Mouse (Mus musculus) kidney, embryonic 15.5 days (tissue): Measurements from ENCODE around the gene Filip1. TPM values are rescaled to one million over a fixed set of nuclear protein-coding genes. Genes with fewer than 3 reads are reported as not detected.
A peak's percentile ranks its signal among the peaks of the same experiment; 100 is the strongest.

Experiments
- ATAC-seq: fragments of 200-750 bp; cut with Nextera tagmentation; replicated peaks from 2 replicates; pipeline ENCODE4 v1.8.0; 2017; ENCODE audit warnings: moderate TSS enrichment; ENCODE audit not compliant: low FRiP score
- H3K27ac ChIP-seq: fragments of 300-500 bp; sonication (generic); 2 replicates; pipeline ENCODE4 v1.5.1; 2015; ENCODE audit warnings: mild to moderate bottlenecking, inconsistent platforms
- H3K27me3 ChIP-seq: fragments of 300-500 bp; sonication (generic); 2 replicates; pipeline ENCODE4 v1.6.1; 2015; ENCODE audit warnings: inconsistent platforms
- H3K36me3 ChIP-seq: fragments of 300-500 bp; sonication (generic); 2 replicates; pipeline ENCODE4 v1.6.1; 2015; ENCODE audit warnings: inconsistent platforms
- H3K4me1 ChIP-seq: fragments of 300-500 bp; sonication (generic); 2 replicates; pipeline ENCODE4 v1.6.1; 2015; ENCODE audit warnings: inconsistent platforms
- H3K4me2 ChIP-seq: fragments of 300-500 bp; sonication (generic); 2 replicates; pipeline ENCODE4 v1.6.1; 2015; ENCODE audit warnings: moderate library complexity, mild to moderate bottlenecking, inconsistent platforms
- H3K4me3 ChIP-seq: fragments of 300-500 bp; sonication (generic); replicated peaks from 2 replicates; pipeline ENCODE4 v1.5.1; 2015; ENCODE audit warnings: mild to moderate bottlenecking, inconsistent platforms
- H3K9ac ChIP-seq: fragments of 300-500 bp; sonication (generic); 2 replicates; pipeline ENCODE4 v1.6.1; 2015; ENCODE audit warnings: mild to moderate bottlenecking, inconsistent platforms
- H3K9me3 ChIP-seq: fragments of 300-500 bp; sonication (generic); replicated peaks from 2 replicates; pipeline ENCODE4 v1.6.1; 2016; ENCODE audit warnings: inconsistent platforms
- WGBS: fragments of 180-500 bp; shearing (Covaris S2); methylation state at CpG from one replicate; pipeline ENCODE4 v1.1.7; 2015; ENCODE audit warnings: mixed read lengths; 5-methylcytosine and 5-hydroxymethylcytosine counted together
- polyA plus RNA-seq: library from polyadenylated mRNA; unstranded; fragments of >200 nt; fragmentation: Nextera tagmentation; extraction: Ambion mirVana; gene quantifications from 2 replicates; pipeline ENCODE4 v1.2.1, GENCODE M21; 2015

Filip1 gene
- polyA plus RNA-seq, 1 experiment from 2014 or later, result 6.5 TPM

GRCm38 (mm10) chr9:79965003-79965402 lies 47.6 kb downstream of the Filip1 start:
- peaks cover 11% of the 10 kb centered on the region; the same call in 1 of the 2 replicates for H3K4me1 ChIP-seq
- H3K4me3 ChIP-seq, result no peak overlapping the region
- H3K9me3 ChIP-seq, result no peaks in the 10 kb centered on the region
- H3K27ac ChIP-seq, result no peak overlapping the region
- 66% methylated on average over 5 of the region's 5 CpGs for whole genome bisulfite sequencing
- H3K9ac ChIP-seq, result no peak overlapping the region
- no peak overlapping the region for H3K4me2 ChIP-seq
- no peaks in the 10 kb centered on the region for H3K27me3 ChIP-seq
- no peak for ATAC-seq
- H3K36me3 ChIP-seq, result no peaks in the 10 kb centered on the region

- Histone ChIP-seq H3K9ac (no peak overlapping the region), H3K27me3 (no peaks in the 10 kb centered on the region), H3K4me2 (peak overlapping the region; percentile 41), H3K9me3 (no peaks in the 10 kb centered on the region), H3K4me1 (peaks cover 6% of the 10 kb centered on the region; the same call in 1 of the 2 replicates), H3K36me3 (no peaks in the 10 kb centered on the region), H3K4me3 (0 out of 2 replicates have a peak overlapping the region, but pooled peaks have one; percentile 15), H3K27ac (peak overlapping the region; percentile 77)
- peak; percentile 64; the same call in 1 of the 2 replicates for ATAC-seq
- 58% methylated on average over 16 of the region's 16 CpGs for WGBS
Measured at GRCm38 (mm10) chr9:79961630-79962285, 50.9 kb downstream of the Filip1 start.

- WGBS, result 84% methylated on average over 6 of the region's 6 CpGs
- H3K27me3 ChIP-seq, result no peaks in the 10 kb centered on the region
- ATAC-seq, result no peak
- H3K4me1 ChIP-seq, result peaks cover 6% of the 10 kb centered on the region; the same call in 1 of the 2 replicates
- no peak overlapping the region for H3K9ac ChIP-seq
- H3K4me3 ChIP-seq, result no peak overlapping the region
- no peaks in the 10 kb centered on the region for H3K9me3 ChIP-seq
- H3K4me2 ChIP-seq, result no peak overlapping the region
- no peak overlapping the region for H3K27ac ChIP-seq
- no peaks in the 10 kb centered on the region for H3K36me3 ChIP-seq
Measured at GRCm38 (mm10) chr9:79960453-79960852, 52.2 kb downstream of the Filip1 start.

GRCm38 (mm10) chr9:79958395-79958794 lies 54.3 kb downstream of the Filip1 start:
- Histone ChIP-seq H3K4me3 (no peak overlapping the region), H3K27me3 (no peaks in the 10 kb centered on the region), H3K4me1 (peaks cover 10% of the 10 kb centered on the region; the same call in 1 of the 2 replicates), H3K9me3 (no peaks in the 10 kb centered on the region), H3K27ac (no peak overlapping the region), H3K4me2 (no peak overlapping the region), H3K36me3 (no peaks in the 10 kb centered on the region), H3K9ac (no peak overlapping the region)
- no peak for ATAC-seq
- 59% methylated on average over 3 of the region's 3 CpGs for WGBS

- Histone ChIP-seq H3K27me3 (no peaks in the 10 kb centered on the region), H3K4me1 (peaks cover 8% of the 10 kb centered on the region; the same call in 1 of the 2 replicates), H3K4me2 (no peak overlapping the region), H3K9me3 (no peaks in the 10 kb centered on the region), H3K9ac (no peak overlapping the region), H3K36me3 (no peaks in the 10 kb centered on the region), H3K4me3 (no peak overlapping the region), H3K27ac (no peak overlapping the region)
- no peak for ATAC-seq
- WGBS, result 47% methylated on average over 5 of the region's 5 CpGs
Measured at GRCm38 (mm10) chr9:79954944-79955343, 57.7 kb downstream of the Filip1 start.

GRCm38 (mm10) chr9:79951984-79952383 lies 60.7 kb downstream of the Filip1 start:
- Histone ChIP-seq H3K4me3 (no peak overlapping the region), H3K36me3 (no peaks in the 10 kb centered on the region), H3K9me3 (no peaks in the 10 kb centered on the region), H3K9ac (no peak overlapping the region), H3K4me1 (peaks cover 8% of the 10 kb centered on the region; the same call in 1 of the 2 replicates), H3K27me3 (no peaks in the 10 kb centered on the region), H3K27ac (no peak overlapping the region; the same call in 1 of the 2 replicates), H3K4me2 (no peak overlapping the region)
- no peak for ATAC-seq
- WGBS, result 46% methylated on average over 8 of the region's 8 CpGs

- Histone ChIP-seq H3K4me3 (no peak overlapping the region), H3K27ac (no peak overlapping the region), H3K9ac (no peak overlapping the region), H3K9me3 (no peaks in the 10 kb centered on the region), H3K4me1 (peaks cover 8% of the 10 kb centered on the region; the same call in 1 of the 2 replicates), H3K27me3 (no peaks in the 10 kb centered on the region), H3K4me2 (no peak overlapping the region), H3K36me3 (no peaks in the 10 kb centered on the region)
- ATAC-seq, result no peak
- 87% methylated on average over 5 of the region's 5 CpGs for WGBS
Measured at GRCm38 (mm10) chr9:79951339-79951738, 61.3 kb downstream of the Filip1 start.

GRCm38 (mm10) chr9:79950666-79951065 lies 62.0 kb downstream of the Filip1 start:
- WGBS, result 89% methylated on average over 5 of the region's 5 CpGs
- Histone ChIP-seq H3K27me3 (no peaks in the 10 kb centered on the region), H3K4me2 (no peak overlapping the region), H3K4me1 (peaks cover 8% of the 10 kb centered on the region; the same call in 1 of the 2 replicates), H3K4me3 (no peak overlapping the region), H3K36me3 (no peaks in the 10 kb centered on the region), H3K27ac (no peak overlapping the region), H3K9me3 (no peaks in the 10 kb centered on the region), H3K9ac (no peak overlapping the region)
- ATAC-seq, result no peak

- Histone ChIP-seq H3K27ac (no peak overlapping the region), H3K4me2 (no peak overlapping the region), H3K36me3 (no peaks in the 10 kb centered on the region), H3K4me3 (no peak overlapping the region), H3K27me3 (no peaks in the 10 kb centered on the region), H3K4me1 (peaks cover 8% of the 10 kb centered on the region; the same call in 1 of the 2 replicates), H3K9me3 (no peaks in the 10 kb centered on the region), H3K9ac (no peak overlapping the region)
- WGBS, result 66% methylated on average over 6 of the region's 6 CpGs
- no peak for ATAC-seq
Measured at GRCm38 (mm10) chr9:79950038-79950437, 62.6 kb downstream of the Filip1 start.

- Histone ChIP-seq H3K4me3 (no peak overlapping the region), H3K9me3 (no peaks in the 10 kb centered on the region), H3K36me3 (no peaks in the 10 kb centered on the region), H3K27ac (no peak overlapping the region), H3K9ac (no peak overlapping the region), H3K27me3 (no peaks in the 10 kb centered on the region), H3K4me2 (no peak overlapping the region), H3K4me1 (peaks cover 4% of the 10 kb centered on the region; the same call in 1 of the 2 replicates)
- WGBS, result 50% methylated on average over 2 of the region's 2 CpGs
- no peak for ATAC-seq
Measured at GRCm38 (mm10) chr9:79948376-79948775, 64.3 kb downstream of the Filip1 start.

- Histone ChIP-seq H3K36me3 (no peaks in the 10 kb centered on the region), H3K27ac (no peak overlapping the region), H3K27me3 (no peaks in the 10 kb centered on the region), H3K9ac (no peak overlapping the region), H3K4me1 (peaks cover 4% of the 10 kb centered on the region; the same call in 1 of the 2 replicates), H3K9me3 (no peaks in the 10 kb centered on the region), H3K4me3 (no peak overlapping the region), H3K4me2 (no peak overlapping the region)
- ATAC-seq, result no peak
- 63% methylated on average over 2 of the region's 2 CpGs for WGBS
Measured at GRCm38 (mm10) chr9:79947973-79948372, 64.7 kb downstream of the Filip1 start.

GRCm38 (mm10) chr9:79947414-79947813 lies 65.2 kb downstream of the Filip1 start:
- Histone ChIP-seq H3K4me2 (no peak overlapping the region), H3K9me3 (no peaks in the 10 kb centered on the region), H3K9ac (no peak overlapping the region), H3K36me3 (no peaks in the 10 kb centered on the region), H3K27ac (no peak overlapping the region), H3K27me3 (no peaks in the 10 kb centered on the region), H3K4me3 (no peak overlapping the region), H3K4me1 (peaks cover 4% of the 10 kb centered on the region; the same call in 1 of the 2 replicates)
- peak; percentile 60; the same call in 1 of the 2 replicates for ATAC-seq
- WGBS, result 49% methylated on average over 3 of the region's 3 CpGs
